Mouse (Mus musculus) hindbrain, embryonic 13.5 days (tissue): Measurements from ENCODE around the gene Lao1. TPM values are rescaled to one million over a fixed set of nuclear protein-coding genes. Genes with fewer than 3 reads are reported as not detected.

ENCODE experiments used
- ATAC-seq: fragments of 200-750 bp; cut with Nextera tagmentation; 2 replicates; pipeline ENCODE4 v1.8.0; 2017; ENCODE audit warnings: moderate TSS enrichment; ENCODE audit not compliant: low FRiP score
- H3K27ac ChIP-seq: fragments of 300-500 bp; sonication (generic); 2 replicates; pipeline ENCODE4 v1.5.1; 2015; ENCODE audit warnings: inconsistent platforms, mild to moderate bottlenecking, moderate library complexity
- H3K27me3 ChIP-seq: fragments of 300-500 bp; sonication (generic); 2 replicates; pipeline ENCODE4 v1.6.1; 2015; ENCODE audit warnings: mild to moderate bottlenecking, inconsistent platforms
- H3K36me3 ChIP-seq: fragments of 300-500 bp; sonication (generic); 2 replicates; pipeline ENCODE4 v1.6.1; 2015; ENCODE audit warnings: mild to moderate bottlenecking, inconsistent platforms
- H3K4me1 ChIP-seq: fragments of 300-500 bp; sonication (generic); replicated peaks from 2 replicates; pipeline ENCODE4 v1.6.1; 2015; ENCODE audit warnings: inconsistent platforms
- H3K4me2 ChIP-seq: fragments of 300-500 bp; sonication (generic); 2 replicates; pipeline ENCODE4 v1.6.1; 2015; ENCODE audit warnings: inconsistent platforms, mild to moderate bottlenecking, moderate library complexity
- H3K4me3 ChIP-seq: fragments of 300-500 bp; sonication (generic); 2 replicates; pipeline ENCODE4 v1.5.1; 2015; ENCODE audit warnings: mild to moderate bottlenecking, inconsistent platforms
- H3K9ac ChIP-seq: fragments of 300-500 bp; sonication (generic); 2 replicates; pipeline ENCODE4 v1.6.1; 2015; ENCODE audit warnings: mild to moderate bottlenecking, inconsistent platforms
- H3K9me3 ChIP-seq: fragments of 300-500 bp; sonication (generic); 2 replicates; pipeline ENCODE4 v1.6.1; 2016; ENCODE audit warnings: inconsistent platforms
- WGBS: fragments of 180-500 bp; shearing (Covaris S2); methylation state at CpG from one replicate; pipeline ENCODE4 v1.1.7; 2015; 5-methylcytosine and 5-hydroxymethylcytosine counted together
- polyA plus RNA-seq: library from polyadenylated mRNA; unstranded; fragments of >200 nt; fragmentation: Nextera tagmentation; extraction: Ambion mirVana; gene quantifications from 2 replicates; pipeline ENCODE4 v1.2.1, GENCODE M21; 2015

Lao1 gene
- polyA plus RNA-seq, 1 experiment from 2014 or later = not detected

- no peaks in the 10 kb centered on the region for H3K9me3 ChIP-seq
- H3K36me3 ChIP-seq = no peaks in the 10 kb centered on the region
- H3K4me1 ChIP-seq = no peaks in the 10 kb centered on the region
- H3K4me3 ChIP-seq = no peak overlapping the region
- H3K27ac ChIP-seq = no peak overlapping the region
- 0 out of 2 replicates have a peak, but pooled peaks cover 3% of the 10 kb centered on the region for H3K27me3 ChIP-seq
- ATAC-seq = no peak
- WGBS = 70% methylated on average over 10 of the region's 10 CpGs
- no peak overlapping the region for H3K4me2 ChIP-seq
- H3K9ac ChIP-seq = no peak overlapping the region
Measured at GRCm38 (mm10) chr4:119001696-119002095, 40.3 kb downstream of the Lao1 start.

GRCm38 (mm10) chr4:119002512-119002911 is 41.1 kb downstream of the Lao1 start:
- H3K27me3 ChIP-seq = 0 out of 2 replicates have a peak, but pooled peaks cover 3% of the 10 kb centered on the region
- 85% methylated on average over 3 of the region's 3 CpGs for WGBS
- H3K9me3 ChIP-seq = no peaks in the 10 kb centered on the region
- no peaks in the 10 kb centered on the region for H3K4me1 ChIP-seq
- H3K9ac ChIP-seq = no peak overlapping the region
- H3K4me2 ChIP-seq = no peak overlapping the region
- no peak for ATAC-seq
- H3K36me3 ChIP-seq = no peaks in the 10 kb centered on the region
- H3K27ac ChIP-seq = no peak overlapping the region
- no peak overlapping the region for H3K4me3 ChIP-seq

- H3K27me3 ChIP-seq = 0 out of 2 replicates have a peak, but pooled peaks cover 3% of the 10 kb centered on the region
- H3K36me3 ChIP-seq = no peaks in the 10 kb centered on the region
- H3K4me1 ChIP-seq = peaks cover 6% of the 10 kb centered on the region
- H3K9me3 ChIP-seq = no peaks in the 10 kb centered on the region
- WGBS = 64% methylated on average over 3 of the region's 3 CpGs
- no peak overlapping the region for H3K9ac ChIP-seq
- no peak overlapping the region for H3K4me2 ChIP-seq
- no peak overlapping the region for H3K27ac ChIP-seq
- no peak overlapping the region for H3K4me3 ChIP-seq
- ATAC-seq = no peak
Measured at GRCm38 (mm10) chr4:119004178-119004577, 42.8 kb downstream of the Lao1 start.

- no peaks in the 10 kb centered on the region for H3K9me3 ChIP-seq
- H3K4me3 ChIP-seq = no peak overlapping the region
- peaks cover 6% of the 10 kb centered on the region for H3K4me1 ChIP-seq
- H3K36me3 ChIP-seq = no peaks in the 10 kb centered on the region
- 44% methylated on average over 7 of the region's 7 CpGs for WGBS
- no peak overlapping the region for H3K4me2 ChIP-seq
- peak; percentile 38; the same call in 1 of the 2 replicates for ATAC-seq
- no peak overlapping the region for H3K9ac ChIP-seq
- 0 out of 2 replicates have a peak, but pooled peaks cover 3% of the 10 kb centered on the region for H3K27me3 ChIP-seq
- H3K27ac ChIP-seq = no peak overlapping the region
Measured at GRCm38 (mm10) chr4:119004613-119005339, 43.4 kb downstream of the Lao1 start.

- Histone ChIP-seq H3K9me3 (no peaks in the 10 kb centered on the region), H3K27me3 (no peaks in the 10 kb centered on the region), H3K4me3 (no peak overlapping the region), H3K36me3 (no peaks in the 10 kb centered on the region), H3K4me2 (no peak overlapping the region), H3K4me1 (peaks cover 10% of the 10 kb centered on the region), H3K27ac (no peak overlapping the region), H3K9ac (no peak overlapping the region)
- 85% methylated on average over 6 of the region's 6 CpGs for WGBS
- ATAC-seq = no peak
Measured at GRCm38 (mm10) chr4:119007602-119008001, 46.2 kb downstream of the Lao1 start.

- Histone ChIP-seq H3K9ac (no peak overlapping the region), H3K4me3 (no peak overlapping the region), H3K27ac (no peak overlapping the region), H3K4me1 (peaks cover 10% of the 10 kb centered on the region), H3K9me3 (no peaks in the 10 kb centered on the region), H3K36me3 (no peaks in the 10 kb centered on the region), H3K4me2 (no peak overlapping the region), H3K27me3 (no peaks in the 10 kb centered on the region)
- ATAC-seq = no peak
- 28% methylated on average over 6 of the region's 6 CpGs for WGBS
Measured at GRCm38 (mm10) chr4:119008476-119008875, 47.1 kb downstream of the Lao1 start.

- Histone ChIP-seq H3K4me3 (no peak overlapping the region), H3K4me1 (peaks cover 10% of the 10 kb centered on the region), H3K9me3 (no peaks in the 10 kb centered on the region), H3K4me2 (no peak overlapping the region), H3K9ac (no peak overlapping the region), H3K27me3 (no peaks in the 10 kb centered on the region), H3K27ac (no peak overlapping the region), H3K36me3 (no peaks in the 10 kb centered on the region)
- ATAC-seq = no peak
- whole genome bisulfite sequencing = 77% methylated on average over 8 of the region's 8 CpGs
Measured at GRCm38 (mm10) chr4:119009814-119010213, 48.4 kb downstream of the Lao1 start.

- H3K4me2 ChIP-seq = no peak overlapping the region
- H3K4me1 ChIP-seq = peaks cover 10% of the 10 kb centered on the region
- ATAC-seq = no peak
- no peaks in the 10 kb centered on the region for H3K9me3 ChIP-seq
- no peaks in the 10 kb centered on the region for H3K27me3 ChIP-seq
- no peaks in the 10 kb centered on the region for H3K36me3 ChIP-seq
- H3K9ac ChIP-seq = no peak overlapping the region
- no peak overlapping the region for H3K27ac ChIP-seq
- WGBS = 60% methylated on average over 10 of the region's 10 CpGs
- no peak overlapping the region for H3K4me3 ChIP-seq
Measured at GRCm38 (mm10) chr4:119011050-119011680, 49.8 kb downstream of the Lao1 start.

- no peaks in the 10 kb centered on the region for H3K27me3 ChIP-seq
- H3K9me3 ChIP-seq = no peaks in the 10 kb centered on the region
- ATAC-seq = no peak
- no peak overlapping the region for H3K4me2 ChIP-seq
- no peak overlapping the region for H3K4me3 ChIP-seq
- peaks cover 10% of the 10 kb centered on the region for H3K4me1 ChIP-seq
- WGBS = 90% methylated on average over 5 of the region's 5 CpGs
- H3K36me3 ChIP-seq = no peaks in the 10 kb centered on the region
- no peak overlapping the region for H3K27ac ChIP-seq
- no peak overlapping the region for H3K9ac ChIP-seq
Measured at GRCm38 (mm10) chr4:119013031-119013430, 51.7 kb downstream of the Lao1 start.

- no peaks in the 10 kb centered on the region for H3K27me3 ChIP-seq
- H3K4me1 ChIP-seq = peaks cover 21% of the 10 kb centered on the region
- no peak; the same call in 1 of the 2 replicates for ATAC-seq
- H3K9ac ChIP-seq = no peak overlapping the region
- no peak overlapping the region for H3K4me3 ChIP-seq
- no peak overlapping the region for H3K4me2 ChIP-seq
- no peaks in the 10 kb centered on the region for H3K9me3 ChIP-seq
- no peak overlapping the region for H3K27ac ChIP-seq
- no peaks in the 10 kb centered on the region for H3K36me3 ChIP-seq
Measured at GRCm38 (mm10) chr4:119014997-119015396, 53.6 kb downstream of the Lao1 start.

- Histone ChIP-seq H3K4me2 (no peak overlapping the region), H3K9me3 (no peaks in the 10 kb centered on the region), H3K27me3 (no peaks in the 10 kb centered on the region), H3K4me1 (peaks cover 21% of the 10 kb centered on the region), H3K36me3 (no peaks in the 10 kb centered on the region), H3K27ac (no peak overlapping the region), H3K4me3 (no peak overlapping the region), H3K9ac (no peak overlapping the region)
- 71% methylated on average over 6 of the region's 6 CpGs for WGBS
- ATAC-seq = no peak
Measured at GRCm38 (mm10) chr4:119015557-119015956, 54.2 kb downstream of the Lao1 start.

GRCm38 (mm10) chr4:119017078-119017477 is 55.7 kb downstream of the Lao1 start:
- H3K9me3 ChIP-seq = no peaks in the 10 kb centered on the region
- H3K36me3 ChIP-seq = no peaks in the 10 kb centered on the region
- 78% methylated on average over 5 of the region's 5 CpGs for WGBS
- no peak overlapping the region for H3K4me3 ChIP-seq
- peak overlapping the region; percentile 12; the same call in 1 of the 2 replicates for H3K27ac ChIP-seq
- ATAC-seq = peak; percentile 40
- H3K4me2 ChIP-seq = no peak overlapping the region
- no peak overlapping the region for H3K9ac ChIP-seq
- peaks cover 17% of the 10 kb centered on the region for H3K4me1 ChIP-seq
- H3K27me3 ChIP-seq = no peaks in the 10 kb centered on the region
